Mouse (Mus musculus): ENCODE measurements around the gene Cpsf7.

- TF ChIP-seq EP300 (IDR thresholded peaks at IDR 0.05; ENCODE audit: low read depth in 1 of 2, low read length in 2 of 2) = no peak
- no peak for TF ChIP-seq CTCF (IDR thresholded peaks at IDR 0.05 in 2 of 3, conservative IDR thresholded peaks at IDR 0.05 in 1 of 3; ENCODE audit: control insufficient read depth in 1 of 3, insufficient read depth in 1 of 3, low read depth in 2 of 3, low read length in 3 of 3, poor library complexity in 1 of 3, severe bottlenecking in 1 of 3)
- no peak for TF ChIP-seq GATA1 (IDR thresholded peaks at IDR 0.05; ENCODE audit: low read depth, low read length)
- no peak for TF ChIP-seq POLR2A (IDR thresholded peaks at IDR 0.05; ENCODE audit: control insufficient read depth in 1 of 2, insufficient read depth in 1 of 2, low read depth in 1 of 2, low read length in 2 of 2, poor library complexity in 1 of 2)
- TF ChIP-seq TBP (IDR thresholded peaks at IDR 0.05; ENCODE audit: low read depth, low read length) = no peak
- TF ChIP-seq GABPA (IDR thresholded peaks at IDR 0.05; ENCODE audit: low read depth, low read length) = no peak
- TF ChIP-seq E2F4 (IDR thresholded peaks at IDR 0.05; ENCODE audit: borderline replicate concordance, low read depth, low read length) = no peak
- TF ChIP-seq USF2 (IDR thresholded peaks at IDR 0.05; ENCODE audit: borderline replicate concordance in 1 of 2, insufficient read depth in 1 of 2, low read depth in 1 of 2, low read length in 2 of 2) = no peak
These were observed 29.4 kb upstream of the Cpsf7 start for GRCm38 (mm10) chr19:10495670-10496069.

All from MEL (cell line).